Mouse (Mus musculus): ENCODE measurements at regions not wholly inside any gene's neighbourhood (a gene's known extent, or its start where the extent isn't known, plus 50 kb on each side); places are given as distances from the start of the nearest gene placed in this dataset.

DNA sequence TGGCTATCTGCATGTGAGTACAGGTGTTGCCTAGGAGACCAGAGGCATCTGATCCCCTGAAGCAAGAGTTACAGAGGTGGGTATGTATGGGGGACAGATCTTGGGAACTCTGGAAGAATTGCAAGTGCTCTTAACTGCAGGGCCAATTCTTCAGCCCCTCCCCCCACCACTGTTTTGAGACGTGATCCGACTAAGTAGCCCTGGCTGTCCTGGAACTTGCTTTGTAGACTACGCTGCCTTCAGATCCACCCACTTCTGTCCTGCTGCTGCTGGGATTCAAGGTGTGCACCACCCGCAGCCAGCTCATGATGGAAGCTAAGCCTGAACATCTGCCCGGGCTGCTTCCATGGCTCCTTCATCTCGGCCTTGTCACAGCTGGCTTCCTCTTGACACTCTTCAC is 186.2 kb downstream of the Tfap2c start:
- Histone ChIP-seq H3ac (ENCODE audit: control insufficient read depth, insufficient read length) (no peak overlapping the region), H3K36me3 (ENCODE audit: control insufficient read depth, insufficient read depth) (no peaks in the 10 kb centered on the region), H3K79me2 (ENCODE audit: control insufficient read depth, insufficient read depth) (no peaks in the 10 kb centered on the region), H3K4me2 (ENCODE audit: low read depth) (no peak overlapping the region), H3K27me3 (ENCODE audit: control insufficient read depth, insufficient read depth, insufficient read length) (no peaks in the 10 kb centered on the region), H3K4me3 (no peak overlapping the region)
- TF ChIP-seq MYOD1 (IDR thresholded peaks at IDR 0.05; ENCODE audit: control insufficient read depth in 1 of 3, insufficient read length in 2 of 3, low read depth in 2 of 3) (no peak), CEBPB (IDR thresholded peaks at IDR 0.05; ENCODE audit: insufficient read depth, poor library complexity, severe bottlenecking) (no peak), SRF (IDR thresholded peaks at IDR 0.05; ENCODE audit: control insufficient read depth, insufficient read length, low read depth) (no peak), E2F4 (IDR thresholded peaks at IDR 0.05; ENCODE audit: insufficient read depth) (no peak), MAX (IDR thresholded peaks at IDR 0.05; ENCODE audit: low read depth) (no peak), REST (IDR thresholded peaks at IDR 0.05; ENCODE audit: insufficient read depth, insufficient read length) (no peak), TCF3 (IDR thresholded peaks at IDR 0.05; ENCODE audit: insufficient read length, low read depth) (no peak), MYOG (IDR thresholded peaks at IDR 0.05; ENCODE audit: control insufficient read depth in 1 of 3, insufficient read depth in 1 of 3, insufficient read length in 2 of 3, low read depth in 2 of 3) (no peak), USF1 (IDR thresholded peaks at IDR 0.05; ENCODE audit: low read depth) (no peak), TCF12 (IDR thresholded peaks at IDR 0.05; ENCODE audit: insufficient read depth, poor library complexity, severe bottlenecking) (no peak), POLR2AphosphoS2 (IDR thresholded peaks at IDR 0.05; ENCODE audit: insufficient read length, low read depth) (no peak), POLR2A (IDR thresholded peaks at IDR 0.05; ENCODE audit: insufficient read length, low read depth) (no peak)

DNA sequence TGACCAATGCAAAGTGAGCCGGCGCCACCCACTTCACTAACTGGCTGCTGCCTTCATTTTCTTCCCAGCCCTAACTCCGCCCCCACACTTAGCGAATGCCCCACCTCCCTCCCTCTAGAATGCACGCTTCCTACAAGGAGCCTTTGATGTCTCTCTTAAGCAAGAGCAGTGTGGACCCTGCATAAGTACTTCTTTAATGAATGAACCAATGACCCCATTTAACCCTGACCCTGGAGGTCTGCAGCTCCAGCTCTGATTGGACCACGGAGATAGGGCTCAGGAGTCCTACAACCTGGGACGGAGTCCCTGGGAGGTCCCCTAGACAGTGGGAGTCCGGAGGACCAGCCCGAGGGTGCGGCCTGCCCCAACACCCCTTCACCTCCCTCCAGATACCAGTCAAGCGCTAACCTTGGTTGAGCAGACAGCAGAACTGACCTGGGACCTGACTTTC is 189.7 kb downstream of the Tfap2c start:
- Histone ChIP-seq H3K4me3 (no peak overlapping the region), H3K79me2 (ENCODE audit: control insufficient read depth, insufficient read depth) (no peaks in the 10 kb centered on the region), H3K36me3 (ENCODE audit: control insufficient read depth, insufficient read depth) (no peaks in the 10 kb centered on the region), H3K4me2 (ENCODE audit: low read depth) (no peak overlapping the region), H3ac (ENCODE audit: control insufficient read depth, insufficient read length) (no peak overlapping the region), H3K27me3 (ENCODE audit: control insufficient read depth, insufficient read depth, insufficient read length) (no peaks in the 10 kb centered on the region)
- TF ChIP-seq MYOG (IDR thresholded peaks at IDR 0.05; ENCODE audit: control insufficient read depth in 1 of 3, insufficient read depth in 1 of 3, insufficient read length in 2 of 3, low read depth in 2 of 3), result no peak
- TF ChIP-seq TCF12 (IDR thresholded peaks at IDR 0.05; ENCODE audit: insufficient read depth, poor library complexity, severe bottlenecking), result no peak
- no peak for TF ChIP-seq REST (IDR thresholded peaks at IDR 0.05; ENCODE audit: insufficient read depth, insufficient read length)
- TF ChIP-seq USF1 (IDR thresholded peaks at IDR 0.05; ENCODE audit: low read depth), result no peak
- TF ChIP-seq MYOD1 (IDR thresholded peaks at IDR 0.05; ENCODE audit: control insufficient read depth in 1 of 3, insufficient read length in 2 of 3, low read depth in 2 of 3), result no peak
- TF ChIP-seq POLR2AphosphoS2 (IDR thresholded peaks at IDR 0.05; ENCODE audit: insufficient read length, low read depth), result no peak
- no peak for TF ChIP-seq CEBPB (IDR thresholded peaks at IDR 0.05; ENCODE audit: insufficient read depth, poor library complexity, severe bottlenecking)
- no peak for TF ChIP-seq SRF (IDR thresholded peaks at IDR 0.05; ENCODE audit: control insufficient read depth, insufficient read length, low read depth)
- TF ChIP-seq TCF3 (IDR thresholded peaks at IDR 0.05; ENCODE audit: insufficient read length, low read depth), result no peak
- TF ChIP-seq MAX (IDR thresholded peaks at IDR 0.05; ENCODE audit: low read depth), result no peak
- no peak for TF ChIP-seq POLR2A (IDR thresholded peaks at IDR 0.05; ENCODE audit: insufficient read length, low read depth)
- TF ChIP-seq E2F4 (IDR thresholded peaks at IDR 0.05; ENCODE audit: insufficient read depth), result no peak

DNA sequence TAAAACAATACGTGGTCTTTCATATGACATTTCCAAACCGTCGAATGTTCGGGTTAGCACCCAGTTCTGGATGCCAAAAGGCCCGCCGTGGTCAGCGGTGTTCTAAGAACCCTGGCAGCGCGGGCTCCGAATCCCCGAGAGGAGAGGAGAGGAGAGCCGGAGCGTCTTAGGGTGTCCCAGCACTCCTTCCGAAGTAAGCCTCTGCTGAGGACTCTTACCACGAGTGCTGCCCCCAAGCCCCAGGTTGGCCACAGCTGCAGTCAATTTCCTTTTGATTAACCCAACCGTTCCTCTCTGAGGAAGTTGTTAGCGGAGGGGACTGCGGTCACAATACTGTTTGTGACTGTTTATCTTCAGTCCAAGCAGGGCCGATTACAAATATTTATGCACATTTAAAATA is 190.1 kb downstream of the Tfap2c start:
- TF ChIP-seq USF1 (IDR thresholded peaks at IDR 0.05; ENCODE audit: low read depth) (no peak), MAX (IDR thresholded peaks at IDR 0.05; ENCODE audit: low read depth) (no peak), POLR2A (IDR thresholded peaks at IDR 0.05; ENCODE audit: insufficient read length, low read depth) (no peak), TCF3 (IDR thresholded peaks at IDR 0.05; ENCODE audit: insufficient read length, low read depth) (no peak), E2F4 (IDR thresholded peaks at IDR 0.05; ENCODE audit: insufficient read depth) (no peak), MYOG (IDR thresholded peaks at IDR 0.05; ENCODE audit: control insufficient read depth in 1 of 3, insufficient read depth in 1 of 3, insufficient read length in 2 of 3, low read depth in 2 of 3) (no peak)
- Histone ChIP-seq H3K27me3 (ENCODE audit: control insufficient read depth, insufficient read depth, insufficient read length) (no peaks in the 10 kb centered on the region), H3K36me3 (ENCODE audit: control insufficient read depth, insufficient read depth) (no peaks in the 10 kb centered on the region), H3K79me2 (ENCODE audit: control insufficient read depth, insufficient read depth) (no peaks in the 10 kb centered on the region), H3K4me3 (no peak overlapping the region), H3ac (ENCODE audit: control insufficient read depth, insufficient read length) (no peak overlapping the region), H3K4me2 (ENCODE audit: low read depth) (no peak overlapping the region)

DNA sequence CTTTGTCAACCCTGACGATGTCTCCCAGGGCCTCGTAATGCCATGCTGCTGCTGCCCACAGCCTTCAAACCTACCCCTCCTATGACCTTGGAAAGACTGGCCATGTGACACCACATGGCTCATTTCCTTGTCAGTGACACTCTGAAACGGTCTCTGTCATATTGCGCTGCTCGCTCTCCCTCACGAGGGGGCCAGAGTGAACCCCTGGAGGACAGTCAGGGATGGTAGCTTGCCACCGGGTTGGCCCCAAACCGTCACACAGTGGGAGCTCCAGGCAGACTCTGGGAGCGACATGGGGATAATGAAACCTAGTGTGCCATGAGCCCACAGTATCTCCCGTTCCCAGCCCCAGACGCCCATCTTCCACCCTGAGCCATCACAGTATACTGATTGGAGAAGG is 188.8 kb downstream of the Bmp7 start:
- TF ChIP-seq TCF12 (IDR thresholded peaks at IDR 0.05; ENCODE audit: insufficient read depth, poor library complexity, severe bottlenecking) (no peak), MYOD1 (IDR thresholded peaks at IDR 0.05; ENCODE audit: control insufficient read depth in 1 of 3, insufficient read length in 2 of 3, low read depth in 2 of 3) (no peak)
- no peaks in the 10 kb centered on the region for H3K79me2 ChIP-seq (ENCODE audit: control insufficient read depth, insufficient read depth)
- no peak overlapping the region for H3K4me2 ChIP-seq (ENCODE audit: low read depth)
- no peaks in the 10 kb centered on the region for H3K36me3 ChIP-seq (ENCODE audit: control insufficient read depth, insufficient read depth)
- no peak overlapping the region for H3K4me3 ChIP-seq
- H3K27me3 ChIP-seq (ENCODE audit: control insufficient read depth, insufficient read depth, insufficient read length), result no peaks in the 10 kb centered on the region
- H3ac ChIP-seq (ENCODE audit: control insufficient read depth, insufficient read length), result no peak overlapping the region

DNA sequence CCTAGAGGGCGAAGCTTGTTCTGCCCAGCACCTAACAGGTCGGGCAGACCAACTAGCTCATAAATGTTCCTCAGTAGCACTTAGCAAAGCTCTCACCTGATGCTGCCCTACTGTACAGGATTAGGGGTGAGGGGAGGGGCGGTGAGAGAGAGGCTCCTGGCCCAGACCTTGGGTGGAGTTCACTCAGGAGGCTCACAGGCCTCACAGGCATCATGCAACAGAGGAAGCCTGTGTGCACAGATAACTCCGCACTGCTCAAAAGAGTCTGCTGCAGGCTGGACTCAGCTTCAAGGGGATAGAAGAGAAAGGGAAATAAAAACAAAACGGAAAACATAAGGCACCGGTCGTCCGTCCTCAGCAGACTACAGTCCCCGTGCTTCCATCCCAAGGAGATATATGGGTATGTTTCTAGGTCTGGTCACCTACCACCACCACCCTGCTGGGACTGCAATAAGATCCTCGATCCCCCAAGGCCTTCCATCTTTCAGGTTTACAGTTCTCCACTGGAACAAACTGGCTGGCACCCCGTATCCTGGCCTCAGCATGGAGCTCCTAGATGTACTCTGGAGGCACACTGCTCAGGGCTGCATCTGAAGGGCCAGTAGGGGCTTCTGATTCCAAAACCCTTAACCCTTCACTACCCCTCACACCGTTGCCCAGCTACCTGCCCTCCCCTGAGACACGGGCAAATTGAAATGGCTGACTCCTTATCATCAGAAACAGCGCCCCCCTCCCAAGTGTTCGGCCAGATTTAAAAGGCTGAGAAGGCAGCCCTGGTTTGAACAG is 184.2 kb downstream of the Bmp7 start:
- Histone ChIP-seq H3K4me3 (no peak overlapping the region), H3K27me3 (ENCODE audit: control insufficient read depth, insufficient read depth, insufficient read length) (no peaks in the 10 kb centered on the region), H3K4me2 (ENCODE audit: low read depth) (no peak overlapping the region), H3ac (ENCODE audit: control insufficient read depth, insufficient read length) (no peak overlapping the region), H3K79me2 (ENCODE audit: control insufficient read depth, insufficient read depth) (no peaks in the 10 kb centered on the region), H3K36me3 (ENCODE audit: control insufficient read depth, insufficient read depth) (no peaks in the 10 kb centered on the region)
- TF ChIP-seq CEBPB (IDR thresholded peaks at IDR 0.05; ENCODE audit: insufficient read depth, poor library complexity, severe bottlenecking), result no peak
- TF ChIP-seq REST (IDR thresholded peaks at IDR 0.05; ENCODE audit: insufficient read depth, insufficient read length), result no peak
- TF ChIP-seq POLR2AphosphoS2 (IDR thresholded peaks at IDR 0.05; ENCODE audit: insufficient read length, low read depth), result no peak
- TF ChIP-seq MYOG (IDR thresholded peaks at IDR 0.05; ENCODE audit: control insufficient read depth in 1 of 3, insufficient read depth in 1 of 3, insufficient read length in 2 of 3, low read depth in 2 of 3), result no peak
- no peak for TF ChIP-seq POLR2A (IDR thresholded peaks at IDR 0.05; ENCODE audit: insufficient read length, low read depth)
- no peak for TF ChIP-seq E2F4 (IDR thresholded peaks at IDR 0.05; ENCODE audit: insufficient read depth)
- TF ChIP-seq TCF12 (IDR thresholded peaks at IDR 0.05; ENCODE audit: insufficient read depth, poor library complexity, severe bottlenecking), result no peak
- TF ChIP-seq MYOD1 (IDR thresholded peaks at IDR 0.05; ENCODE audit: control insufficient read depth in 1 of 3, insufficient read length in 2 of 3, low read depth in 2 of 3), result no peak
- TF ChIP-seq SRF (IDR thresholded peaks at IDR 0.05; ENCODE audit: control insufficient read depth, insufficient read length, low read depth), result no peak
- TF ChIP-seq TCF3 (IDR thresholded peaks at IDR 0.05; ENCODE audit: insufficient read length, low read depth), result no peak
- TF ChIP-seq MAX (IDR thresholded peaks at IDR 0.05; ENCODE audit: low read depth), result no peak
- no peak for TF ChIP-seq USF1 (IDR thresholded peaks at IDR 0.05; ENCODE audit: low read depth)
